Mouse (Mus musculus): ENCODE measurements around the gene Ehd1. TPM values are rescaled to one million over a fixed set of nuclear protein-coding genes. Genes with fewer than 3 reads are reported as not detected.
"Not testable (repeated sequence)": the region's sequence is repeated elsewhere in the genome, so short reads cannot be mapped to it uniquely, and the experiment has no call there.

Gene Ehd1
- polyA plus RNA-seq, 1 experiment from 2014 or later = 81.8 TPM

DNA sequence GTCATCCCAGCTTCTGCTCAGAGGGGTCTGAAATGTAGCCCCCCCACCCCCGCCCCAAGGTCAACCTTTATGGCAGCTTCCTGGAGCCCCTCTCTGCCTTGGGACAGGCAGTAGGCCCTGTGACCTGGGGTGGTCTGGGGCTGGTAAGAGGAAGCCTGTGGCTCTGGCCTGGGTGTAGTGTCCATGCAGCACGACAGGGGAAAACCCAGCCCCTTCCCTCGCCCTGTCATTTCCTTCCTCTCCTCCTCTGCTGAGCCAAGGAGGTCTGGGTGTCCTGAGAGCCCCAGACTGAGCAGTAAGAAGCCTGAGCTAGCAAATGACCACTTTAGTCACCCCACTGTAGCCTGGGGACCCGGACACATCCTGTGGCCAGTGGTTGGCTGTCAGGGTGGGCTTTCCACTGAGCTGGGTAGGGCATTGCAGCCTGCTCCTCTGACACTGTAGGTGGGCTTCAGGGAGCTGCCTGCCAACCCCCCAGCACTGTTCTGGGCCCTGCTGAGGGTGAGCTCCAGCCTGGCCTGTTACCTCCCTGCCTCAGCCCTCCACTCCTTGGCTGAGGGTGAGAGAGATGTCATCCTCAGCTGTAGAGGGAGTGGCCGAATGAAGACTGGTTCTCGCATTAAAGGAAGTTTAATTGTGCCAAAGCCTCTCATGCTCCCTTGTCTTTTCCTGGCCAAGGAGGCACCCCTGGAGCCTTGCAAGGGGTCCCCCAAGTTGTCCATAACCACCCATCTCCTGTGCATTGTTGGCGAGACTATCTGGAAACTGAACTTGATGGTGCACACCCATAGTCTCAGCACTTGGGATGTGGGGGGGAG, 23.1 kb downstream of the Ehd1 start:
- H3K4me1 ChIP-seq = peaks cover 5% of the 10 kb centered on the region; the same call in 1 of the 2 replicates
- H3K9me3 ChIP-seq = no peaks in the 10 kb centered on the region
- no peak for DNase-seq (ENCODE audit: low spot score)
- peak overlapping the region; percentile 40; the same call in 1 of the 2 replicates for H3K27ac ChIP-seq (replicated peaks)
- peaks cover 70% of the 10 kb centered on the region for H3K36me3 ChIP-seq (replicated peaks)
- 84% methylated on average over 7 of the region's 7 CpGs for WGBS
- no peak overlapping the region for H3K4me3 ChIP-seq
- no peaks in the 10 kb centered on the region for H3K27me3 ChIP-seq (replicated peaks; ENCODE audit: low read depth, poor library complexity, severe bottlenecking)

DNA sequence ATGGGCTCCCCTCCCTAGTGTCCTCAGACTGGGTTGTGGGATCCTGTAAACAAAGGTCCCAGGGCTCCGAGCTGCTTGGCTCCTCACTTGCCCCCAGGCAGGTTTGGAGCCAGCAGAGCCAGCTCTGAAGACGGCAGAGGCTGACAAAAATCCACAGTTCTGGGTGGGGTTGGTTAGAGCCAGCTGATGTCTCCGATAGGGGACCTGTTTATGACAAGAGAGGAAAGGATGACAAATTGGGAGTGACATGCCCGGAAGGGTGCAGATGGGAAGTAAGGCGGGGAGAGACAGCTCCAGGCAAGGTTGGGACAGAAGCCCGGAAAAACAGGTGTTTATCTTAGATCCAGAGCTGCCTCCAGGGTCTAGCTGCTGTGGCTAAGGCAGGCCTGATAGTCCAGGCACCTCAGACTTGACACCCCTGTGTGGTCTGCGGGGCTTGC, 23.9 kb downstream of the Ehd1 start:
- 68% methylated on average over 7 of the region's 7 CpGs for WGBS
- Histone ChIP-seq H3K9me3 (no peaks in the 10 kb centered on the region), H3K27me3 (replicated peaks; ENCODE audit: low read depth, poor library complexity, severe bottlenecking) (no peaks in the 10 kb centered on the region), H3K36me3 (replicated peaks) (peaks cover 62% of the 10 kb centered on the region), H3K4me1 (peaks cover 5% of the 10 kb centered on the region; the same call in 1 of the 2 replicates), H3K4me3 (no peak overlapping the region), H3K27ac (replicated peaks) (0 out of 2 replicates have a peak overlapping the region, but pooled peaks have one; percentile 40)
- no peak for DNase-seq (ENCODE audit: low spot score)

DNA sequence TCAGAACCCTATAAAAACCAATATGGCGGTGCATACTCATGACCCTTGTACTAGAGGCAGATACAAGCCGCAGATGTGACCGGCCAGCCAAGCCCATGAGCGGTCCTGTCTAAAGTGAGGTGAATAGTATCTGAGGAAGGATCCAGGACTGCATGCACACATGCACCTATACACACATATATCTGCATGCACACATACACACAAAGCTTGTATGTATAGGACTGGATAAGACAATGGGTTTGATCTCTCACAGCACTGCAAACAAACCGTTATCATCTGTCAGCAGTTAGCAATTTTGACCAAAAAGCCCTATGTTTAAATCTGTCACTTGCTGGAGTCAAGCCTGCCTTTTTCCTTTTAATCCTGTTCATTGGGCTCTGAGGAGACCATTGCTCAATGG, 25.6 kb downstream of the Ehd1 start:
- DNase-seq (ENCODE audit: low spot score) = no peak
- Histone ChIP-seq H3K4me3 (no peak overlapping the region), H3K9me3 (no peaks in the 10 kb centered on the region), H3K27ac (replicated peaks) (no peak overlapping the region), H3K4me1 (peaks cover 19% of the 10 kb centered on the region), H3K36me3 (replicated peaks) (peaks cover 45% of the 10 kb centered on the region), H3K27me3 (replicated peaks; ENCODE audit: low read depth, poor library complexity, severe bottlenecking) (no peaks in the 10 kb centered on the region)
- WGBS = 93% methylated on average over 5 of the region's 5 CpGs

DNA sequence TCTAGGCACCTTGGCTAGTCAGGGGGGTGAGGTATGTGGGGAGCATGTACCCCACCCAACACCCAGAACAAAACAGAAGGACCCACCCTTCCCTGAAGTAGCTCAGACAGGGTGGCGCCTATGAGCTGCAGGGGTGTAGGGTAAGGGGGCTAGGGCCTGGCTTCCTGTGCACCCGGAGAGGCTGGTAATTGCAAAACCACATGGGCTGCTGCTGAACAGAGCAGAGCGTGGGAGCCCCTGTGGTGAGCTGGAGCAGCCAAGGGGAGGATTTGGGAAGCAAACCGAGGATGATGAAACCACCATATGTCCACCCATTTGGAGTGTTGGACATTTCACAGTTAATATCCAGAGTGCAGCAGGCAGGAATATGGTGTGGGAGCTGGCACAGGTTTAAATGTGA, 26.0 kb downstream of the Ehd1 start:
- no peak for DNase-seq (ENCODE audit: low spot score)
- H3K4me3 ChIP-seq = no peak overlapping the region
- peaks cover 41% of the 10 kb centered on the region for H3K36me3 ChIP-seq (replicated peaks)
- peaks cover 23% of the 10 kb centered on the region for H3K4me1 ChIP-seq
- 49% methylated on average over 4 of the region's 4 CpGs for WGBS
- H3K27ac ChIP-seq (replicated peaks) = no peak overlapping the region
- no peaks in the 10 kb centered on the region for H3K9me3 ChIP-seq
- H3K27me3 ChIP-seq (replicated peaks; ENCODE audit: low read depth, poor library complexity, severe bottlenecking) = no peaks in the 10 kb centered on the region

DNA sequence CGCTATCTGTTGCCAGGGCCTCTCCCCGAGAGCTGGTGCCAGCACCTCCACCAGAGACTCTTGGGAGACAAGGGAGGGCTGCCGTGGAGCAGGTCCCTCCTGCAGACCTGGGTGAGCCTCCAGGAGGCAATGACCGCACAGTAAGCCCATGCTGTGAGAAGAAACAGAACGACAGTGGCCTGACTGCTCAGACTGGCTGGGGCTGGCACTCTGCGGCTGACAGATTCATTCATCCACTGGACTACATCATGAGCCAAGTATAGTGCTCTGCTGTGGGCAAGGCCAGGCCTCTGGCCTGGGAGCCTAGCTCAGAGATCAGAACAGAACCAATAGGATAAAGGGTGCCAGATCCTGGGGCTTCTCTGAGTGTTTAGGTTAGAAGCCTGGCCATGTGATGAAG, 27.3 kb downstream of the Ehd1 start:
- H3K36me3 ChIP-seq (replicated peaks) = peaks cover 28% of the 10 kb centered on the region
- no peaks in the 10 kb centered on the region for H3K27me3 ChIP-seq (replicated peaks; ENCODE audit: low read depth, poor library complexity, severe bottlenecking)
- no peak overlapping the region for H3K4me3 ChIP-seq
- 80% methylated on average over 6 of the region's 6 CpGs for WGBS
- H3K9me3 ChIP-seq = no peaks in the 10 kb centered on the region
- peaks cover 36% of the 10 kb centered on the region for H3K4me1 ChIP-seq
- peak overlapping the region; percentile 19; the same call in 1 of the 2 replicates for H3K27ac ChIP-seq (replicated peaks)
- DNase-seq (ENCODE audit: low spot score) = no peak

DNA sequence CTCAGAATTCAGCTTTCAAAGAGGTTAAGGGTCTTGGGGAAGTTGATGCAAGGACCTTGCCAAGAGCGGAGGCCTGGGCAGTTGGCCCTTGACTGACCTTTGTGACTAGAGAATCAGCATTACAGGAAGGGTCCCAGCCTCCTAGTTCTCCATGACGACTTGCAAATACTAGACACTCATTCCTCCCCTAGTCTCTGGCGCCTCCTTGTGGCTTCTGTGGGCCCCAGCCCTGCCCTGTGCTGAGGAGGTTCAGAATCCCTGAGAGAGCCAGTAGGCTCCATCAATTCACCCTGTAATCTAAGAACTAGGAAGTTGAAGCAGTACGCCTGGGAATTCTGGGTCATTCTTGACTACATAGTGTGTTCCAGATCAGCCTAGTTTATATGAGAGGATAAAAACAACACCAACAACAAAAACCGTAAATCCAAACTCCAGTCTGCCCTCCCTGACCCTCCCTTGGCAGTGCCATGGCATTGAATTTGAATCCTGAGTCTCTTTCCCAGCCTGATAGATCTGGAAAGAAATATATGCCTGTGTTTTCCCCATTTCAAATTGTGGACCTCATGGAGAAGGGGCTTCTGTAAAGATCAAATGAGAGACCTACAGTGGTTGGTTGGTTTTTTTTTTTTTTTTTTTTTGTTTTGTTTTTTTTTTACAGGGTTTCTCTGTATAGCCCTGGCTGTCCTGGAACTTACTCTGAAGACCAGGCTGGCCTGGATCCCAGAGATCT, 28.4 kb downstream of the Ehd1 start:
- Histone ChIP-seq H3K27ac (replicated peaks) (no peak overlapping the region), H3K4me1 (peaks cover 39% of the 10 kb centered on the region)
- 24% methylated on average over 5 of the region's 5 CpGs for WGBS

DNA sequence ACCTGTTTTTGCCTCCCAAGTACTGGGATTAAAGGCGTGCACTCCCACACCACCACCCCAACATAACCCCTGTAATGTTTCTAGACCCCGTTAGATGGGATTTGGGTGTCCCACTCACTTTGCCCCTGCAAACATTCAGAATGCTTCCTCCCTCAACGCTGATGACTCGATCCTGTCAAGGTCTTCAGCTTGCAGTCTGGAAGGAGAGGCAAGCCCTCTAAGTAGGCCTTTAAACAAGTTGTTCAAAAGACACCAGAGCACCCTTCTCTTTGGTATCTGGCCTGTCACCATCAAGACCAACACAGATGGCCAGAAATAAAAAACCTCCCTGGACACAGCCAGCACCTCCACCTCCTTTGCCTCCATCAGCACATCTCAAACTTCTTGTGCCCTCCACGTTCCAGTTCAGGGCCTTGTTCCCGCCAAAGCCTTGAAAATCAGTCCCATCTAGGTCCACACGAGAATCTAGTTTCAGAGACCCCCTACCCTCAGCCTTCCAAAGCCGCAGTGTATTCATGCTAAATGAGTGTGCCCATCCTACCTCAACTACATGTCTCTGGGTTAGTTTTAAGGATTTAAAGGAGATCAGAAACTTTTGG, 29.1 kb downstream of the Ehd1 start:
- H3K27me3 ChIP-seq (replicated peaks; ENCODE audit: low read depth, poor library complexity, severe bottlenecking) = no peaks in the 10 kb centered on the region
- H3K27ac ChIP-seq (replicated peaks) = peak overlapping the region; percentile 88
- 57% methylated on average over 8 of the region's 8 CpGs for WGBS
- H3K4me3 ChIP-seq = peak overlapping the region; percentile 85
- peaks cover 15% of the 10 kb centered on the region for H3K36me3 ChIP-seq (replicated peaks)
- no peaks in the 10 kb centered on the region for H3K9me3 ChIP-seq
- peaks cover 36% of the 10 kb centered on the region for H3K4me1 ChIP-seq
- no peak for DNase-seq (ENCODE audit: low spot score)

More for the DNA sequence above, 28.4 kb downstream of the Ehd1 start:
- Histone ChIP-seq H3K27me3 (replicated peaks; ENCODE audit: low read depth, poor library complexity, severe bottlenecking) (no peaks in the 10 kb centered on the region), H3K4me3 (no peak overlapping the region), H3K9me3 (no peaks in the 10 kb centered on the region), H3K36me3 (replicated peaks) (peaks cover 17% of the 10 kb centered on the region)
- DNase-seq (ENCODE audit: low spot score) = peak; percentile 90

DNA sequence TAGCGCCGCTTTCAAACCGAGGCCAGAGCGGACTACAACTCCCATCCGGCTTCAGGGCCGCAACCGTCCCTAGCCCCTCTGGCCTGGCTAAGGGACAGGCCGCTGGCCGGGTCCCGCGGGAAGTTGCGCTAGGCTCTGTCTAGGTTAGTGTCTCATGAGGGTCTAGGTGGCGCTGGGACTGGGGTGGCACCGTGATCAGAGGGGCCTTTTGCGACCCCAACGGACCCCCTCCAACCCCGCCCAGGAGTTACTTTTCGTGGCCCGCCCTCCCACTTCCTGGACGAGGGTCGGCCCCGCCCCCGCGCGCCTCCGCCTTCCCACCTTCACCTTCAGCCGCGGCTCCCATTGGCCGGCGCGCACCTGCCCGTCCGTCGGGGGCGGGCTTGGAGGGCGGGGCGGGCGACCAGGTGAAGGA, 29.6 kb downstream of the Ehd1 start, which contains the start of gene Cdc42bpg:
Gene Cdc42bpg, plus strand, starts transcription at position 320 of the 415 bp plus-strand sequence.
- Histone ChIP-seq H3K27ac (replicated peaks) (peak within 1 kb of the TSS; percentile 88), H3K9me3 (no peaks in the 10 kb centered on the region), H3K4me3 (peak within 1 kb of the TSS; percentile 85), H3K4me1 (peaks cover 36% of the 10 kb centered on the region), H3K36me3 (replicated peaks) (peaks cover 15% of the 10 kb centered on the region), H3K27me3 (replicated peaks; ENCODE audit: low read depth, poor library complexity, severe bottlenecking) (no peaks in the 10 kb centered on the region)
- DNase-seq (ENCODE audit: low spot score) = peak; percentile 91
- WGBS = under 1% methylated on average over 38 of the region's 38 CpGs

DNA sequence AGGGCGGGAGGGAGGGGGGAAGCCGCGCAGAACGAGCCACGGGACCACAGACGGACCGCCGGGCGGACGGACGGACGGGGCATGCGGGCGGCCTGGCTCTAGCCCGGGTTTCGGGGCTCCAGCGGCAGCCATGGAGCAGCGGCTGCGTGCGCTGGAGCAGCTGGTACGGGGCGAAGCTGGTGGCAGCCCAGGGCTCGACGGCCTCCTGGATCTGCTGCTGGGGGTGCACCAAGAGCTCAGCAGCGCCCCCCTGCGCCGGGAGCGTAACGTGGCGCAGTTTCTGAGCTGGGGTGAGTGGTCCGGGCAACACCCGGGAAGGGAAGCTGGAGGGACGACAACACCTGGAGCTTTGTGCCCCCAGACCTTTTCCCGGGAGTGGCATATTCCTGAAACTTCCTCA, 30.1 kb downstream of the Ehd1 start:
- DNase-seq (ENCODE audit: low spot score) = peak; percentile 87
- no peaks in the 10 kb centered on the region for H3K27me3 ChIP-seq (replicated peaks; ENCODE audit: low read depth, poor library complexity, severe bottlenecking)
- H3K9me3 ChIP-seq = no peaks in the 10 kb centered on the region
- peak overlapping the region; percentile 88 for H3K27ac ChIP-seq (replicated peaks)
- under 1% methylated on average over 33 of the region's 34 CpGs for WGBS
- H3K4me1 ChIP-seq = peaks cover 36% of the 10 kb centered on the region
- peak overlapping the region; percentile 85 for H3K4me3 ChIP-seq
- H3K36me3 ChIP-seq (replicated peaks) = peaks cover 16% of the 10 kb centered on the region

DNA sequence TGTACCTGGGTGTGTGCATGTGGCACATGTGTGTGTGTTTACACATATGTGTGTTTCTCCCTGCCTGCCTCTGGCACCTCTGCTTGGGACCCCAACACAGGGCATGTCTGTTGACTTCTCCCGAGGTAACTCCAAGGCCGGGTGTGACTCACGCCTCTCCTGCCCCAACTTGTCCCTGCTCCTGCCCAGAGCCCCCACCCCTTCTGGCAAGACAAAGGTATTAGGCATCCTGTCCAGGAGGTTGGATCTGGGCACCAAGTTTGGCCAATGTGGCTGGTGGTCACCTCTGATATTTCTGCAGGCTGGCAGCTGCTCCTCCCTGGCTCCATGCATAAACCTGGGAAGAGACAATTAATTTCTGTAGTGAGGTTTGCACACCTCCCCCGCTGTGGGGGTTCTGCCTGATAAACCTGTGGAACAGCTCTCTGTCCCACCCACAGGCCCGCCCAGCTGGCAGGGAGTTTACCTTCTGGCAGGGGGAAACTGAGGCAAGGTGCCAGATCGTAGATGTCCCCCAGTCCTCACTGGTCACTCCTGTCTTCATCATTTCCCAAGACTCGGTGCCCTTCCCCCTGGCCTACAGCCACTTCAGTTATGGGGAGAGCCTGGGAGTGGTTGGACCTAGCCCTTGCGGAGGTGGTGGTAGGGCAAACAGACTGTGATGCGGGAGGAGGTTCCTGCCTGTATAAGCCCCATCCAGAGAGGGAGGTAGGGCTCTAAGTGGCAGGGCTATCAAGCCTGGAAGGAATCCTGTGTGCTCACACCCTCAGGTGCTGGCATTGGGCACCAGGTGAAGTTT, 31.4 kb downstream of the Ehd1 start:
- H3K4me1 ChIP-seq = peaks cover 34% of the 10 kb centered on the region
- WGBS = 77% methylated on average over 9 of the region's 9 CpGs
- no peaks in the 10 kb centered on the region for H3K9me3 ChIP-seq
- no peaks in the 10 kb centered on the region for H3K27me3 ChIP-seq (replicated peaks; ENCODE audit: low read depth, poor library complexity, severe bottlenecking)
- no peak for DNase-seq (ENCODE audit: low spot score)
- H3K27ac ChIP-seq (replicated peaks) = 0 out of 2 replicates have a peak overlapping the region, but pooled peaks have one; percentile 49
- H3K36me3 ChIP-seq (replicated peaks) = peaks cover 23% of the 10 kb centered on the region
- peak overlapping the region; percentile 85 for H3K4me3 ChIP-seq

DNA sequence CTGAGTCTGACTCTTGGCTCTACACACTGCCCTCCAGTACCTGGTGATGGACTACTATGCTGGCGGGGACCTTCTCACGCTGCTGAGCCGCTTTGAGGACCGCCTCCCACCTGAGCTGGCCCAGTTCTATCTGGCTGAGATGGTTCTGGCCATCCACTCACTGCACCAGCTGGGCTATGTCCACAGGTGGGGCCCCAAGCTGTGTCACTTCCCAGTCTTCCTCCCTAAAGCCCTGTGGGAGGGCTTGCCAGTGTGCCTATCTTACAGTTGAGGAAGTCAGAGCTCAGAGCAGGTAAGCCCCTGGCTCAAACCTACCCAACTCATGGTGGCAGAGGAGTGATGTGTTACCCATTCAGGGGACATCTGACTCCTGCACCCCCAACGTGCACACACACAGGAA, 33.7 kb downstream of the Ehd1 start:
- Histone ChIP-seq H3K4me1 (peaks cover 34% of the 10 kb centered on the region), H3K27me3 (replicated peaks; ENCODE audit: low read depth, poor library complexity, severe bottlenecking) (no peaks in the 10 kb centered on the region), H3K27ac (replicated peaks) (no peak overlapping the region), H3K36me3 (replicated peaks) (peaks cover 45% of the 10 kb centered on the region), H3K4me3 (no peak overlapping the region), H3K9me3 (no peaks in the 10 kb centered on the region)
- DNase-seq (ENCODE audit: low spot score) = no peak
- 89% methylated on average over 5 of the region's 5 CpGs for WGBS

DNA sequence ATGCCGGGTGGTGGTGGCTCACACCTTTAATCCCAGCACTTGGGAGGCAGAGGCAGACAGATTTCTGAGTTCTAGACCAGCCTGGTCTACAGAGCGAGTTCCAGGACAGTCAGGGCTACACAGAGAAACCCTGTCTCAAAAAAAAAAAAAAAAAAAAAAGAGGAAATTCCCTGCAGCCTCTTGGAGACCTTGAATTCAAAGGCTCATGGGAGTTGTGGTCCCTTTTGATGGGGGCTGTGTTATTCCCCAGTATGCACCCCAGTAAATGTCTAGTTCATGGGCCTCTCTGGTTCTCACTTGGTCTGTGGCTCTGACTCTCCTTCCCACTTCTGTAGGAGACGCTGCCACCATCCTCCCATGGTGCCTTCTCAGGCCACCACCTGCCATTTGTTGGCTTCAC, 35.3 kb downstream of the Ehd1 start:
- H3K36me3 ChIP-seq (replicated peaks) = peaks cover 61% of the 10 kb centered on the region

More for the DNA sequence above, 35.3 kb downstream of the Ehd1 start:
- not testable (repeated sequence) for DNase-seq (ENCODE audit: low spot score); H3K27ac ChIP-seq (replicated peaks); H3K27me3 ChIP-seq (replicated peaks; ENCODE audit: low read depth, poor library complexity, severe bottlenecking); H3K4me3 ChIP-seq; H3K9me3 ChIP-seq
- peaks cover 23% of the 10 kb centered on the region for H3K4me1 ChIP-seq
- 86% methylated on average over 3 of the region's 3 CpGs for WGBS
